Mouse (Mus musculus) midbrain, embryonic 14.5 days (tissue): Measurements from ENCODE around the gene Ston2. TPM values are rescaled to one million over a fixed set of nuclear protein-coding genes. Genes with fewer than 3 reads are reported as not detected.
"Not testable (repeated sequence)": the region's sequence is repeated elsewhere in the genome, so short reads cannot be mapped to it uniquely, and the experiment has no call there.

ENCODE experiments used
- ATAC-seq: fragments of 200-750 bp; cut with Nextera tagmentation; 2 replicates; pipeline ENCODE4 v1.8.0; 2017; ENCODE audit warnings: moderate number of reproducible peaks, moderate library complexity; ENCODE audit not compliant: low FRiP score, low TSS enrichment
- DNase-seq: peaks from one replicate; pipeline ENCODE4 v3.0.0-alpha.2; 2015
- H3K27ac ChIP-seq: fragments of 300-500 bp; sonication (generic); replicated peaks from 2 replicates; pipeline ENCODE4 v1.5.1; 2014; ENCODE audit warnings: mild to moderate bottlenecking, low read depth, low read length, moderate library complexity
- H3K27me3 ChIP-seq: fragments of 300-500 bp; sonication (generic); 2 replicates; pipeline ENCODE4 v1.6.1; 2014; ENCODE audit warnings: low read length, control low read depth, mixed read lengths; ENCODE audit not compliant: control insufficient read depth, insufficient read depth
- H3K36me3 ChIP-seq: fragments of 300-500 bp; sonication (generic); 2 replicates; pipeline ENCODE4 v1.6.1; 2014; ENCODE audit warnings: low read length, control low read depth; ENCODE audit not compliant: control insufficient read depth, insufficient read depth
- H3K4me1 ChIP-seq: fragments of 300-500 bp; sonication (generic); 2 replicates; pipeline ENCODE4 v1.6.1; 2014; ENCODE audit warnings: mild to moderate bottlenecking, antibody characterized with exemption, low read length, control low read depth; ENCODE audit not compliant: control insufficient read depth, insufficient read depth
- H3K4me2 ChIP-seq: fragments of 300-500 bp; sonication (generic); 2 replicates; pipeline ENCODE4 v1.6.1; 2014; ENCODE audit warnings: mild to moderate bottlenecking, low read length, moderate library complexity
- H3K4me3 ChIP-seq: fragments of 300-500 bp; sonication (generic); replicated peaks from 2 replicates; pipeline ENCODE4 v1.5.1; 2014; ENCODE audit warnings: low read depth, low read length
- H3K9ac ChIP-seq: fragments of 300-500 bp; sonication (generic); replicated peaks from 2 replicates; pipeline ENCODE4 v1.6.1; 2014; ENCODE audit warnings: mild to moderate bottlenecking, low read length, moderate library complexity
- H3K9me3 ChIP-seq: fragments of 300-500 bp; sonication (generic); 2 replicates; pipeline ENCODE4 v1.6.1; 2016; ENCODE audit warnings: low read length, control low read depth, mixed read lengths; ENCODE audit not compliant: control insufficient read depth
- WGBS: fragments of 180-500 bp; shearing (Covaris S2); extraction: QIAGEN DNeasy Blood & Tissue Kit; methylation state at CpG from one replicate; pipeline ENCODE4 v1.1.7; 2014; 5-methylcytosine and 5-hydroxymethylcytosine counted together
- polyA plus RNA-seq: library from polyadenylated mRNA; unstranded; fragments of >200 nt; fragmentation: Nextera tagmentation; extraction: Ambion mirVana; gene quantifications from 2 replicates; pipeline ENCODE4 v1.2.1, GENCODE M21; 2014

Ston2 gene
- polyA plus RNA-seq, 1 experiment from 2014 or later: 5.0 TPM

DNA sequence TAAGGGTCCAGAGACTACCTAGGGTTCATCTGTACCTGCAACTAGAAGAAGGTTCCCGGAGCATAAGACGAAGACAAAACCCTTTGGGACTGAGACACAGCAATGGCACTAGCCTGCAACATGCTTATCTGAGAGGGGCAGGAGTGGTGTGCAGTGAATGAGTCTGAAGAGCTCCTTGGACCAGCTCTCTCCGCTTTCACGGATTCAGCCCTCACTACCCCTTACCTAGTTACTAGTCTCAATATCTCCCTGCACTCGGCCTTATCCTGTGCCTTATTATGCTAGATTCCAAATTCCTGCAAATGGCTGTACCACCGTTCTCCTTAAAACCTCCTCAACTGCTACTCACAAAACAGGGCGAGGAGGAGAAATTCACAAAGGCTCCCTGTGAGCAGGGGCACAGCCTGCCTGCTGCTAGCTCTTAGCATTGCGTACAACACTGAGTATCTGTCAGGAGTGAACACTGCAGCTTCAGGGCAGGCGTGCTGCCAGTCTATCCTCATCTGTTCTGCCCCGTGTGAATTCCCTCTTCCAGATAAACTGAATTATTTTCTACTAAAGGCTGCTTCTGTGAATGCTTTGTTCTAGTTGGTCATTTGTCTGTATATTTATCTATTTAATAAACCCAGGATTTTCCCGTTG lies 38.5 kb downstream of the Ston2 start:
- Histone ChIP-seq H3K4me1 (0 out of 2 replicates have a peak, but pooled peaks cover 3% of the 10 kb centered on the region), H3K9me3 (no peaks in the 10 kb centered on the region), H3K27ac (peak overlapping the region; percentile 15; the same call in 1 of the 2 replicates), H3K9ac (no peak overlapping the region), H3K36me3 (no peaks in the 10 kb centered on the region), H3K4me2 (no peak overlapping the region), H3K27me3 (no peaks in the 10 kb centered on the region), H3K4me3 (no peak overlapping the region)
- DNase-seq: peak; percentile 59
- 66% methylated on average over 11 of the region's 11 CpGs for WGBS
- ATAC-seq: 0 out of 2 replicates have a peak, but pooled peaks have one; percentile 31

DNA sequence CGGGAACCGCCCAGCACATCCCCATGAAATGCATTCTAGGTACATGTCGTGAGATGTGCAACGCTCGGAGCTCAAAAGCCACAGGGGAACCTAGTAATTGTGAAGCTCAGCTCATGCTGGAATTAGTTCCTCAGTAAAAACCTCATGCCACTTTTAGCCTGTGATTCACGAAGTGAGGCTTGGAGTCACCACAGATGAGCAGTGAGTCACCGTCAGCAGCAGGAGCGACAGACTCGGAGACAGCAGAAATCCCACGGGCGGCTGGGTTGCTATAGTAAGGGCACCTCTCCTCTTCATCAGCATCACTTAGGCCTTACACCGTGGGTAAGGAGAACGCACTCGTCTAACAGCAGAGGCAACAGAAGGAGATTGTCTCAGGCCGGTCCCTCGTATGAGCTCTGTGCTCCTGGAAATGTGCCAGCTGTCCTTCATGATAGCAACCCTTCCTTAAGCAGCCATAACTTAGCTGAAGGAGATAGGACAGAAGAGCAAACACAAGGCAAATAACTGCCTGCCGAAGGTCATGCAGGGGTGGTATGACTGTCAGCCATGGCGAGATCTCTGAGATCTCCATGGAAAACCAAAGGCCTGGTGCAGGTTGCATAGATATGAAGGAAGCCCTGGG lies 39.8 kb downstream of the Ston2 start:
- 0 out of 2 replicates have a peak, but pooled peaks cover 3% of the 10 kb centered on the region for H3K4me1 ChIP-seq
- H3K9me3 ChIP-seq: no peaks in the 10 kb centered on the region
- H3K9ac ChIP-seq: no peak overlapping the region
- WGBS: 68% methylated on average over 18 of the region's 18 CpGs
- H3K27ac ChIP-seq: no peak overlapping the region
- DNase-seq: peak; percentile 28
- no peak overlapping the region for H3K4me2 ChIP-seq
- ATAC-seq: no peak
- H3K27me3 ChIP-seq: no peaks in the 10 kb centered on the region
- H3K36me3 ChIP-seq: no peaks in the 10 kb centered on the region
- H3K4me3 ChIP-seq: no peak overlapping the region

DNA sequence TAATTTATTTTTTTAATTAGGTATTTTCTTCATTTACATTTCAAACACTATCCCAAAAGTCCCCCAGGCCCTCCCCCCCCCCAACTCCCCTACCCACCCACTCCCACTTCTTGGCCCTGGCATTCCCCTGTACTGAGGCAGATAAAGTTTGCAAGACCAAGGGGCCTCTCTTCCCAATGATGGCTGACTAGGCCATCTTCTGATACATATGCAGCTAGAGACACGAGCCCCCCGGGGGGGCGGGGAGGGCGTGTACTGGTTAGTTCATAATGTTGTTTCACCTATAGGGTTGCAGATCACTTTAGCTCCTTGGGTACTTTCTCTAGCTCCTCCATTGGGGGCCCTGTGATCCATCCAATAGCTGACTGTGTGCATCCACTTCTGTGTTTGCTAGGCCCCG lies 41.3 kb downstream of the Ston2 start:
- not testable (repeated sequence) for ATAC-seq, DNase-seq
- 93% methylated on average over 5 of the region's 5 CpGs for WGBS

DNA sequence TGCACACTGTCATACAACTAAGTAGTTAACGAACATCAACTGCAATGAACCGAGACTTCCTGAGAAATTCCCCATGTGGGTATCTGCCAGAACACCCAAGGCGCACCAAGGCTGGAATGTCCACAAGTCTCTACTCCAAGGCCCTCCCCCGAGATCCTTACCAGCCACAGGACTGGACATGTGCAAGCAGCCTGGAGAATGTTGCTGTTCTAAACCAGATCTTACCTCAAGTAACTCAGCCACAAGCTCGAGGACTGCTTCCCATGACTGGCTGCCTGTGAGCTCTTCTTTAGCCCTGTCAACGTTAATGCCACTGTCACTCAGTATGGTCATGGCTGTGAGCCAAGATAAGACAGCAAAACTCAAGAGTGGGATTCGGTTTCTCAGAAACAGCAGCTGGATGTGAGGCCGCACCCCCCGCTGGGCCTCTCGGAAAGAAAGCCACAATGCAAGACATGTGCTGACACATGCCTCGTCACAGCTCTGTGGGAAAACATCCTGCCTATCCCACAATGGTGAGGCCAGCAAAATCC lies 42.4 kb downstream of the Ston2 start:
- Histone ChIP-seq H3K9ac (no peak overlapping the region), H3K9me3 (no peaks in the 10 kb centered on the region), H3K4me1 (0 out of 2 replicates have a peak, but pooled peaks cover 3% of the 10 kb centered on the region), H3K27me3 (no peaks in the 10 kb centered on the region), H3K27ac (no peak overlapping the region), H3K4me2 (no peak overlapping the region), H3K36me3 (no peaks in the 10 kb centered on the region), H3K4me3 (no peak overlapping the region)
- WGBS: 55% methylated on average over 11 of the region's 11 CpGs
- ATAC-seq (no peak), DNase-seq (peak; percentile 41)

More for the DNA sequence above, 41.3 kb downstream of the Ston2 start:
- H3K9me3 ChIP-seq, H3K4me2 ChIP-seq, H3K4me3 ChIP-seq, H3K4me1 ChIP-seq, H3K9ac ChIP-seq, H3K27me3 ChIP-seq, H3K27ac ChIP-seq, H3K36me3 ChIP-seq: not testable (repeated sequence)

DNA sequence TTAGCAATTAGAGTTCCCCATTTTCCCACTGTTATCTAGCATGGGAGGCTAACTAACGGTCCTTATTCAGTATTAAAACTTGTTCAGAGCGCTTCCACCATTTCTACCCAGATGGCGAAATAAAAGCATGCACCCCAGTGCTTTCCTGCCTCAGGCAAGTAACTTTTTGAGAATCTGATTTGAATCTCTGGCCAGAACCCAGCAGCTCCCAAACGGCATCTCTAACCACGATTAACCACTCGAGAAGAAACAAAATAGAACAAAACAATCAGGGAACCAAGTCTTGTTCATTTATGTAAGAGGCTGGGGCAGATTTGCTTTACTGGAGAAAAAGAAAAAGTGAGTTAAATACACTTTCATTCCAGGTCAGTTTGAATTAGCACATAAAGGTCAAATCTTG lies 44.1 kb downstream of the Ston2 start:
- ATAC-seq (no peak), DNase-seq (no peak)
- no peaks in the 10 kb centered on the region for H3K36me3 ChIP-seq
- no peak overlapping the region for H3K27ac ChIP-seq
- no peaks in the 10 kb centered on the region for H3K27me3 ChIP-seq
- no peak overlapping the region for H3K9ac ChIP-seq
- H3K4me3 ChIP-seq: no peak overlapping the region
- H3K4me1 ChIP-seq: no peaks in the 10 kb centered on the region
- WGBS: 73% methylated on average over 6 of the region's 6 CpGs
- no peaks in the 10 kb centered on the region for H3K9me3 ChIP-seq
- no peak overlapping the region for H3K4me2 ChIP-seq

DNA sequence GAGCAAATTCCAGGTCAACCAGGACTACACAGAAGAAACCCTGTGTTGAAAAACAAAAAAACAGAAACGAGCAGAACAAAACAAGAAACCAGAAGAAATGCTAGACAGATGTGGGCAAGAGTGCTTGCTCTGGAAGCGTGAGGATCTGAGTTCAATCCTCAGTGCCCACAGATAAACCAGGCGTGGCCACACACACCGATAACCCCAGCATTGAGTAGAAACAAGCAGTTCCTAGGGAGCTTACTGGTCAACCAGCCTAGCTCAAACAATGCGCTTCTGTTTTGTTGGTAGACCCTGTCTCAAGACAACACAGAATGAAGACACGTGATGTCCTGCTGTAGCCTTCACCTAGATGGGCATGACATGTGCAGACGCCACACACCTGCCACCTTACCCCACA lies 45.3 kb downstream of the Ston2 start:
- no peak for DNase-seq
- Histone ChIP-seq H3K9ac (no peak overlapping the region), H3K27ac (no peak overlapping the region), H3K9me3 (no peaks in the 10 kb centered on the region), H3K36me3 (no peaks in the 10 kb centered on the region), H3K27me3 (no peaks in the 10 kb centered on the region), H3K4me2 (no peak overlapping the region), H3K4me3 (no peak overlapping the region), H3K4me1 (no peaks in the 10 kb centered on the region)
- WGBS: 97% methylated on average over 7 of the region's 7 CpGs
- no peak for ATAC-seq

DNA sequence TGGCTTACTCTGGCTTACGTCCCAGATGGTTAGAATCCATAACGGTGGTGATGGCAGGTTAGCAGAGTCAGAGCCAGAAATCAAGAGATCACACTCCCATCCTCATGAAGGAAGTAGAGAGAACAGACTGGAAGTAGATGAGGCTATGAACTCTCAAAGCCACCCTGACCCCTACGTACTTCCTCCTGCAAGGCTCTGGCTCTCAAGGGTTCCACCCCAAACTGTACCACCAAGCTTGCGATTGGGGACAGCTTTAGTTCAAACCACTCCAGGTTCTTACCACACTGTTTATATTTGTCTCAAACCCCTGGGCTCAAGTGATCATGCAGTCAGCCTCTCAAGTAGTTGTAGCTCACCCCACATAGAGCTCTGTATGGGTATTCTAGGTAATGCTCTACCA lies 49.8 kb downstream of the Ston2 start:
- WGBS: 96% methylated on average over 4 of the region's 4 CpGs
- Histone ChIP-seq H3K27me3 (no peaks in the 10 kb centered on the region), H3K9me3 (no peaks in the 10 kb centered on the region), H3K27ac (no peak overlapping the region), H3K4me1 (no peaks in the 10 kb centered on the region), H3K9ac (no peak overlapping the region), H3K4me3 (no peak overlapping the region), H3K36me3 (no peaks in the 10 kb centered on the region), H3K4me2 (no peak overlapping the region)
- no peak for ATAC-seq
- DNase-seq: no peak

DNA sequence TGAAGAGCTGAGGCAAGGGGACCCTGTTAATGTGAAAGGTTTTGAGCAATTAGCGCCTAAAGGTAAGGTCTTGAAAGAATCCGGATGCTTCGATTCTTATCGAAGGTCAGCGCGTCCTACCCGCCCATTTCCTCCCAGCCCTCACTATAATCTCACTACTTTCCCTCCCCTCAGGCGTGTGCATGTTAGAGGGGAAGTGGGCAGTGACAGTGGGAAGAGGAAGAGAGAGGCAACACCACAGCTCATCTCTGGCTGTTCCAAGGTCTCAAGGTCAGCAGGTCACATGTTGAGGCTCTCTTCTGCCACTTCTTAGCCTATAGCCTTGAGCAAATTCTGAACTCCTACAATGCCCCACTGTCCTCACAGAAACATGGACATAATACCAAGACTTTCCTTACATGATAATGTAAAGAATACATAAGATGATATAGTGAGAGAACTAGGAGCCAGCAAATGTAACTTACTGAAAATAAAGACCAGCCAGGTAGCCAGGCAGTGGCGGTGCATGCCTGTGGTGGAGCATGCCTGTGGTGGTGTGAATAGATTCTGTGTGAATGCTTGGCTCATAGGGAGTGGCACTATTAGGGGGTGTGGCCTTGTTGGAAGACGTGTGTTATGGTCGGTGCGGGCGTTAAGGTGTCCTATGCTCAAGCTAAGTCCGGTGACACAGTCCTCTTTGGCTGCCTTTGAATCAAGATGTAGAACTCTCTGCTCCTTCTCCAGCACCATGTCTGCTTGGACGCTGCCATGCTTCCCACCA lies 51.8 kb downstream of the Ston2 start:
- no peak overlapping the region for H3K4me2 ChIP-seq
- WGBS: 96% methylated on average over 15 of the region's 15 CpGs
- no peaks in the 10 kb centered on the region for H3K36me3 ChIP-seq
- no peaks in the 10 kb centered on the region for H3K4me1 ChIP-seq
- no peak for DNase-seq
- H3K9me3 ChIP-seq: no peaks in the 10 kb centered on the region
- H3K9ac ChIP-seq: no peak overlapping the region
- no peak for ATAC-seq
- H3K27ac ChIP-seq: no peak overlapping the region
- no peak overlapping the region for H3K4me3 ChIP-seq
- no peaks in the 10 kb centered on the region for H3K27me3 ChIP-seq
